Mouse (Mus musculus): Measurements from ENCODE around the gene Rad51b. TPM values are rescaled to one million over a fixed set of nuclear protein-coding genes. Genes with fewer than 3 reads are reported as not detected.

Gene Rad51b
- polyA plus RNA-seq (2012; rRNA removed): 0.94 and 1.4 TPM in 2 replicates

GRCm38 (mm10) chr12:79297121-79297576, at the start of gene Rad51b:
Gene Rad51b, plus strand, starts transcription at chr12:79297282.

DNA sequence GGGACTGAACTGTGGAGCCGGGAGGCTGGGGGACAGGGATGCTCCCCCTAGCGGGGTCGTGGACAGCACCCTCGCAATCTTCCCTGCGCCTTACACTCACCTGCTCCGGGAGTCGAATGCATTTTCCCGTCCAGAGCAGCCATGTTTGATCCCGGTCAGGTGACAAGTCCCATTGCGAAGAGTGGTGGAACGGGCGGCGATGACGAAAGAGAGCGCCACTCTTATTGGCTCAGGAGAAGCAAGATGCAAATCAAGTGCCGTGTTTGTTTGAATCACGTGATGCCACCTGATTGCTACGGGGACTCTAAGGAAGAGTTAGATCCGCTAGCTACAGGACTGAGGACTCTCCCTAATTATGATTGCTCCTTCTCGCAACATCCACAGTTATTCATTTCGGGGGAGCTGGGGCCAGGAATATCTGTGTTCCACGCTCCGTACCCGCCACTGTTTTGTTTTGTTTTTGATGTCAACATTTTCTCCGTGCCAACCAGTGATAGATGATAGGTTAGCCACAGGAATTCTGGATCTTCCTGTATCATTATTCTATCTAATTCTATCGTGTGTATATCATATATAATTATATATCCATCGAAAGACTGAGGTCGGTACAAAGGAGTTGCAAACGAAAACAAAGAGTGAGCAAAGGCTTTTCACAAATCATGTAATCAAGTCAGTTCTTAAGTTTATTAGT, 811 bp upstream of the Rad51b start, which contains the start of gene Zfyve26:
Zfyve26 (minus strand) TSS at position 179 of the 691 bp plus-strand sequence.

Other genes starting within 250 kb of the Rad51b start
- gene Pigh, start 207.6 kb upstream of the Rad51b start, polyA plus RNA-seq (2012; rRNA removed): 23.3 and 30.3 TPM in 2 replicates
- 5.3 and 5.8 TPM in 2 replicates for gene Arg2, start 166.5 kb upstream of the Rad51b start, polyA plus RNA-seq (2012; rRNA removed)
- gene Vti1b, start 124.6 kb upstream of the Rad51b start, polyA plus RNA-seq (2012; rRNA removed): 22.1 and 43.9 TPM in 2 replicates
- gene Rdh11, start 105.0 kb upstream of the Rad51b start, polyA plus RNA-seq (2012; rRNA removed): 15.2 and 18.7 TPM in 2 replicates
- 0.76 and 0.84 TPM in 2 replicates for gene Rdh12, start 88.4 kb upstream of the Rad51b start, polyA plus RNA-seq (2012; rRNA removed)
- 24.7 and 31.4 TPM in 2 replicates for gene Zfyve26, start 978 bp upstream of the Rad51b start, polyA plus RNA-seq (2012; rRNA removed)

All from ovary, adult 2 months (tissue).